Mouse (Mus musculus) fibroblast of lung, adult 2 months (primary cell): ENCODE measurements at regions not wholly inside any gene's neighbourhood (a gene's known extent, or its start where the extent isn't known, plus 50 kb on each side); places are given as distances from the start of the nearest gene placed in this dataset.

ENCODE experiments used
- DNase-seq: peaks from one replicate; pipeline ENCODE4 v3.0.0-alpha.2; 2011; ENCODE audit warnings: low read depth

DNA sequence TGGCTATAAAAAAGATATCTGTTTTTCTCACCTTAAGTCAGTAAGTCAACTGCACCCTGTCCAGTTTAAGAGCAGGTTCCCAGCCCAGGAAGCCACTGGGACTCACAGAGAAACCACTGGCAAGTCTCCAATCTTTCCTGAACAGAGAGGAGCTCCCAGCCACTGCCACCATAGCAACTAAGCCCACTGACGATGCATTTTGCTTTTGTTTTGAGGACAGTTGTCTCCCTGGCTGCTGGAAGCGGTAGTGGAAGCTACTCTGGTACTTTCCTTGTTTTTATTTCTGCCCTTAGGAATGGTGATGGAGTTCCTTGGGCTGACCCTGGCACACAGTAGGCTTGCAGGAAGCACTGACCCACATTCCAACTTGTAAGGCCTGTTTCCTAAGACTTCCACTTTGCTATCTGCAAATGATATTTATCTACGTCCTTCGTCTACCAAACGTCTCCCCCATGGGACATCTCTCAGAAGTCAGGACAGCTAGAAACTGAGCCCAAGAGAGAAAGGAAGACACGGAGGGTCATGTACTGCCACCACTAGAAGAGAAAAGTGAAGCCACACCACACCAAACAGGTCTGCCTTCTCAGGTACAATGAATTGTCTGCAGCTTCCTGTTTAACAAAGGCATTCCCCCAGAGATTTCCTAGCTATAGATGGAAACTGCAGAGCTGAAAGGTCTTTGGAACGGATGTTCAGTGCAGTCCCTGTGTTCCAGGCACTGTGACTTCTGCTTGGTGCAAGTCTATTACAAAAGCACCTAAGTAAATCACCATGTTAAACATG, 125.7 kb upstream of the Fmo9 start:
- DNase-seq: no peak

DNA sequence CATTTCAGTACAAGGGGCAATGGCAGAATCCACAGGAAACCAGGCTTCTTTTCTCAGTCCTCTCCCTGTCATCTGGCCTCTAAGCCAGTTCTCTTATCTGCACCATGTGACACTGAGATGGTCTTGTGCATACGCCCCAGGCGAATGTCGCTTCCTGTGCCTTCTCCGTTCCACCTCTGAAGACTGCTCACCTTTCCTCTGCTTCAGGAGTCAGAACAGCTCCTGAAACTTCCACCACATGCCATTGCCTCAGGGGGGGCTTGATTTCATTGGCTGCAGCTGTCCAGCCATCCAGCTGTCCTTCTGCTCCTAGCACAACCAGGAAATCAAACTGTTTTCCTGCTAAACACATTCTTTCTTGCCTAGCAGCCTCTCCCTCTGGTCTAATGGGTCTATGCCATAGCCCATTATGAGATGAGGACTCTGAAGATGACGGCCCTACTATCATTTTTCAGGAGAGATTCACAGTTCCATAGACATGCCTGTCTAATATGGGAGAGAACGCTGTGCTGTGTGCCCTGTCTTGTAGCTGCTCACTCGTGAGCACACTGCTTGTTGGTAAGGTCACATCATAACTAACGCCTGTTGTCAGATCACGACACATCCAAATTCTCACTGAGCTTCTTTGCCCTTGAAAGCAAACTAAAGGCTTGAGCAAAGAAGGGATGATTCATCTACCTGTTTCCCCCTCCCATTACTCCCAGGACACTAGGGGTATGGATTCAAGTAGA, 129.9 kb upstream of the Fmo9 start:
- no peak for DNase-seq

DNA sequence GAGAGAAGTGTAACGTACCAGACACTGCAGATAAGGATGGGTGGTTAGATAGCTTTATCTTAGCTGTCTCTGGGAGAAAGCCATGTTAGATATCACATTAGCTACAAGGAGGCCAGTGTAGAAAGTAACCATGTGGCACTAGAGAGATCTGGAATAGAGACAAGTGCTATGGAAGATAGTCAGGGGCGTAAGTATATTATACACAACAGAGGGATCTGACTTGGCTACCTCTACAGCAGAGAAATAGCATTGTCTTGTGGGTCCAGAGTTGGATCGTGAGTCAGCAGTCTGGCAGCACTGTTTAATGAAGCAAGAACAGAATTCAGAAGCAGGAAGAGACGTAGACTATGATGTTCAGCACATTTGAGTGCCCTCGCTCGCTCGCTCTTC, 130.4 kb upstream of the Fmo9 start:
- no peak for DNase-seq

GRCm38 (mm10) chr1:166812920-166813439, 131.3 kb upstream of the Fmo9 start:
- DNase-seq: no peak

GRCm38 (mm10) chr1:166817927-166818326, 136.3 kb upstream of the Fmo9 start:
- no peak for DNase-seq

GRCm38 (mm10) chr1:166818682-166819081, 137.0 kb upstream of the Fmo9 start:
- DNase-seq: no peak

DNA sequence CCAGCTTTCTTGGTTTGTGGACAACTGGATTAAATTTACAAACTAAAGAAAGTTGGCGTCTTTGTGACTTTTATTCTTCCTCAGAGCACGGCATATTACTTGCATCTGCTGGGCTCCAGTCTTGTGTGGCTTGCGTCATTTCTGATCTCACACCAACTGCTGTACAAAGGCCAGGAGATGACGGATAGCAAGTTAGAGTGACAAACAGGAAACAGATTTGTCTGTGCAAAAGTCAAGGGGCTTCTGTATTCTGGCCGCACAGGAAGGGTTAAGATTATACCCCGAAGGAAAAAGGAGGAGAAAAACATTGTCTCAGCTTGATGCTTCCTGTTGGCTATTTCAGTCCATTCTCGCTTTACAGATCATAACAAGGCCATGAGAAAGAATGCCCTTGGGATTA, 137.8 kb upstream of the Fmo9 start:
- DNase-seq: no peak

DNA sequence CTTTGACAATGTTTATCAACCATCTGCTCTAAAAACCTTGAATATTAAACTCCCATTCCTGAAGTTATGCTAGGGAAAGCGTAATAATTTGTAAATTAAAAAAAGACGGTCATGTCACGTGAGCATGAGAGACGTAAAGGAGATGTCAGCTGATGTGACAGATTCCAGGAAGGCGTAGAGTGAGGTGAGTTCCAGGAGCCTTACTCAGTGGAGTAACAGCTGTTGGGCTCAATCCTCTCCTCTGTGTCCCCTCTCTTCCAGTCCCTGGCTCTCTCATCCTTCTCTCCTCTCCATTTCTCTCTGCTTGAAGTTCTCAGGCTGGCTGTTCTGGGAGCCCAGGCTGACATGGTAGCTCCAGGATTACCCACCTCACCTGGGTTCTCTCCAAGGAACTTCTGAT, 138.4 kb upstream of the Fmo9 start:
- no peak for DNase-seq

DNA sequence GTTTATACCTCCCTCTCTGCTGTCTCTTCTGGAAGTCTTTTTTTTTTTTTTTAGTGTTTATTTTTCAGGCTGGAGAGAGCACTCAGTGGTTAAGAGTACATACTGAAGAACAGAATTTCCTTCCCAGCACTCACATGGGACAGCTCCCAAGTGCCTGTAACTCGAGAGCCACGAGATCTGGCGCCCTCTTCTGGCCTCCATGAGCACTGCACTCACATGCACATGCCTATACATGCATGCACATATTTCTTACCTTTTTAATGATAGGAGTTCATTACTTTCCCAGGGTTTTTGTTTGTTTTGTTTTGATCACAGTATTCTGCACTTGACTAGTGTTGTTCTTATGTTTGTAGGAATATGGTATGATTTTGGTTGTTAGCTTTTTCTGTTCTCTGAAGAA, 139.5 kb upstream of the Fmo9 start:
- DNase-seq: no peak

DNA sequence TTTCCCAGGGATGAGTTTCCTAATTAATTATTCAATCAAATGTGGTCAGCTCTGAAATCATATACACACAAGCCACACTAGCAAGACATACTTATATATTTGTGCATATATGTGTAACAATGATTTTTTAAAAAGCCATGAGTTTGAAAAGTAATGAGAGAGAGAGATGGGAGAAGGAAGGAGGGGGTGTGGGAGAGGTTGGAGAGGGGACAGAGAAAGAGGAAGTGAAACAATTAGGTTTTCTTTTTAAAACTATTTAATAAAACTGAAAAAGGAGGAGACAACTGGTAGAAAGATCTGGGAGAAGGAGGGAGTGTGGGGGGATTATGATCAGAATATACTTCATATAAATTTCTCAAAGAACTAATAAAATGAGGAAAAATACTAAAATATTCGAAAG, 155.7 kb upstream of the Fmo9 start:
- no peak for DNase-seq

DNA sequence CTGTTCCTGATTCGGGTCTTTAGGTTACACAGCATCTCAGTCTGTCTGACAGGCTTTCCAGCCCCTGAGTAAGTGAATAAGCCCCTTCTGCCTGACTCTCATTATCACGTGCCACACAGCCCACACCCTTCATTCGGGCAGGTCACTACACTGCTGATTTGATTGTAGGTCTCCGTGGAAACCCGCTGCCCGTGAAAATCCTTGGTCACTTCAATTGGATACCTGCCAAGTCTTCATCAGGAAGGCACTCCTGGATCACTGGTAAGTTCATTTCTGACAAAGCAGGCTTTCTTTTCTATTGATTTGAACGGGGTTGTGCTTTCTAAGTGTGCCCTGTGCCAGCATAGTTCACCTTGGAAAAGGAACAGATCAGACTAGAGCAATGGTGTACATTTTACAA, 158.2 kb upstream of the Fmo9 start:
- DNase-seq: no peak

GRCm38 (mm10) chr1:166843397-166843877, 157.8 kb upstream of the Fam78b start:
- DNase-seq: no peak

GRCm38 (mm10) chr1:166846566-166846965, 154.7 kb upstream of the Fam78b start:
- DNase-seq: no peak

GRCm38 (mm10) chr1:166847233-166847632, 154.0 kb upstream of the Fam78b start:
- no peak for DNase-seq

DNA sequence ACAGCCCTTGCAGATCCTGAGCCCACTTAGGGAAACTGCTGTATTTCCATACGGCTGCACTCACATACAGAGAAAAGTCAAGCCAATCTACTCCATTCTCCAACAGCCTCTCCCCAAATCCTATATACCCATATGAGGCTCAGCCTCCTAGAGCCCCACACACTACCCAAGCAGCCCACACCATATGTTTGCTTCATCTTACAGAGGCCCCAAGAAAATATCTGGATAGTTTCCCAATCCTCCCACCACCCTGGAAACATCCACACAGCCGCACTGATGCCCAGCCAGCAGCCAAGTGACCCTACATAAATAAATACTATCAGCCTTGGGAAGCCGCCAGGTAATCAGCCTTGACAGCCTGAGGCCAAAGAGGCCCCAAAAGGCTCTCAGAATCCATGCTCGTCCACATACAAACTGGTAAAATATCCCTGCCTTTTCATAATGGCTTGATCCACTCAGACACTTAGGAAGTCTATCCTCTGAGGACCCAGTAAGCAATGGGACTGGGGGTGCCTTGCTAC, 153.1 kb upstream of the Fam78b start:
- no peak for DNase-seq

DNA sequence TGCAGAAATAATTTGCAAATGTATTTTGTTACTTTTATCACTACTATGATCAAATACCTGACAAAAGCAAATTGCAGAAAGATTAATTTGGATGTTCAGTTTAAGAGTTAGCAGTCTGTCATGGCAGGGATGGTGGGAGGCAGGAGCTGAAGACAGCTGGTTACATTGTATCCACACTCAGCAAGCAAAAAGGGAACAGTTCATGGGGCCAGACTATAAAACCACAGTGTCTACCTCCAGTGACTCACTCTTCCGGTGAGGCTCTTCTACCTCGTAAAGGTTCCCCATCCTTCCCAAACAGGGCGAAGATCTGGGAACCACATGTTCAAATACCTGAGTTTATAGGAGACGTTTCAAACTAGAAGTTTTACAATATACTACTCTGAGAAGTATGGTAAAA, 145.2 kb upstream of the Fam78b start:
- DNase-seq: no peak

GRCm38 (mm10) chr1:166866256-166866655, 135.0 kb upstream of the Fam78b start:
- no peak for DNase-seq

- DNase-seq: no peak
Observed at GRCm38 (mm10) chr1:166871258-166871657, 130.0 kb upstream of the Fam78b start.

DNA sequence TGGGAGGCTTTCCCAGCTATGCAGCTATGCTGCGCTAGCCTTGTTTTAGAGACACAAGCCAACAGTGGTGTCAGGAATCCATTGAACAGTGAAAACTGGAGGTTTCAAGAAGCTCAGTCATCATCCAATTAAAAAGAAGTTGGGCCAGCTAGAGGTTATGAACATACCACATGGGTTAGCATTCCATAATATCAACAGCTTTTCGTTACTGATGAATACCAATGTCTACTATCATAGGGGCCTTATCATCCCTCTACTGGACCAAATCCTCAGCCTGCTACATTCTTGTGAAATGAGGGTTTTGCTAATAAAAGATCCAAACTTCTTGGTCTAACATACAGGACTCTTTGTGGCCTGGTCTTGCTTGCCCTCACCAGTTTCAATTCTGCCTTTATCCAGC, 124.8 kb upstream of the Fam78b start:
- DNase-seq: no peak

GRCm38 (mm10) chr1:166883215-166883614, 118.0 kb upstream of the Fam78b start:
- no peak for DNase-seq

DNA sequence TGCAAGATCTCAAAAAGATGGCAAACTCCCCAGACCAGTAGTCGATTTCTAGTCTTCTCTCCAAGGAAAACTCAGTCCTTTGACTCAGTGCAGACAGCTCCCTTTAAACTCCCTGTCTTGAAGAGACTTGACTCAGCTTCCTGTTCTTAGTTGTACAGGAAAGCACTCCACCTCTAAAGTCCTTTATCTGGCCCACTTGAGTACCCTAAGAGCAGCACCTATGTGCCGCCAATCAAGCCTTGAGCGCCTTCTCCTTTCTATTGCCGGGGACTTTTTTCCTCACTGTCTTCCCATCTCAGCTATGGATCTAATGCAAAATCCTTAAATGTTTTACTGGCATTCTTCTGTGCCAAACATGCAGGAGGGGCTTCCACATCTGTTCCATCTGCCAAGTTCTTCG, 105.3 kb upstream of the Fam78b start:
- DNase-seq: no peak

GRCm38 (mm10) chr1:166898741-166899140, 102.5 kb upstream of the Fam78b start:
- no peak for DNase-seq

GRCm38 (mm10) chr1:166899238-166899637, 102.0 kb upstream of the Fam78b start:
- no peak for DNase-seq
